Mouse (Mus musculus): Measurements from ENCODE around the gene Fam163a. TPM values are rescaled to one million over a fixed set of nuclear protein-coding genes. Genes with fewer than 3 reads are reported as not detected.

The Fam163a gene
- total RNA-seq, 2 experiments from 2014 or later = 9.3 to 9.6 TPM

DNA sequence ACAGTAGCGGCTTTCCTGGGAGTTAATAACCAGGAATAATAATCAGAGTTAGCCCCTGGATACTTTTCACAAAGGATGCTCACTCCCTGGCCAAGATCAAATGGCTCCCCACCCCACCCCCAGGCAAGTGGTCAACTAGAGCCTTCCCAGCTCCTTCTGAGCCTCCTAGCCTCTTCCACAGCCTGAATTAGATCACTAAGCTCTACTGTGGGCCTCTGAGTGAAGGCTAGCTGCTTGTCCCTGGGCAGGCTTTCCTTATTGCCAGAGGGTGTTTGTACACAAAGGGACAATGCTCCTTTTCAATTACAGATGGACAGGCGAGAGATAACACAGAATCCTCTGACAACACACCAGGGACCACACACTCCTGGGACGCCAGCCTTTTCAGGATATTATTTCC is 2.2 kb downstream of the Fam163a start:
- no peak for DNase-seq

DNA sequence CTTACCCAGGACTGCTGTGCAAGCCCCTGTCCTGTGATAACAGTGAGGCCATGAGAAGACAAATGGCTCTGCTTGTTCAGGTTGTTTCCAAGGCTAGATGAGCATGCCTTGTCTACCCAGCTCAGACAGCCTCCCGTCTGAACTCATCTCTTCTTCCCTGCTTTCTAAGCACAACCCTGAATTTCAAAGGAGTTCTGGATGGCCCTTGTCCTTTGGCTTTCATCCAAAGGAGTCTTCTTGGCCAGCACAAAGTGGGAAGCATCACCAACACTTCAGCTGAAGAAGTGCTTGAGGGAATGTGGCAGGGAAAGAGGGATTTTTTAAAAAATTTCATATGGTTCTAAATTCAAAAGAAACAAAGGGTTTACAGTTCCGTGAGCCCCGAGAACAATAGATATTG is 3.8 kb downstream of the Fam163a start:
- DNase-seq = no peak

DNA sequence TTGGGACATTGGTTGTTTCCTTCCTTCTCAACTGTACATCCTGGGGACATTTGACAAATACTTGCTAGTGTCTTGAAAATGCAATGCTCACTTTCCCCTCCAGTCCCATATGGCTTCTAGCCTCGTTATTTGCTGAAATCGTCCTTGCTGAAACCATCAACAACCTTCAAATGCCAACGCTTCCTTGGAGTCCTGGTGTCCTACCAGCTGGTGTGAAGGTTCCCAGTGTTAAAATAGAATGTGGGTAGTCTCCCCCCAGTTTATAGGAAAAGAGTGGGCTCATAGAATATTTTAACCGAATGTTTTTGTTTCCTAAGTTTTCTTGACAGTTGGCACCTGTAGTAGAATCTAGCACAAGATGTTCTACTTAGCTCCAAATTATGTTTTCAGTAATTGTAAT is 7.2 kb downstream of the Fam163a start:
- DNase-seq = no peak

DNA sequence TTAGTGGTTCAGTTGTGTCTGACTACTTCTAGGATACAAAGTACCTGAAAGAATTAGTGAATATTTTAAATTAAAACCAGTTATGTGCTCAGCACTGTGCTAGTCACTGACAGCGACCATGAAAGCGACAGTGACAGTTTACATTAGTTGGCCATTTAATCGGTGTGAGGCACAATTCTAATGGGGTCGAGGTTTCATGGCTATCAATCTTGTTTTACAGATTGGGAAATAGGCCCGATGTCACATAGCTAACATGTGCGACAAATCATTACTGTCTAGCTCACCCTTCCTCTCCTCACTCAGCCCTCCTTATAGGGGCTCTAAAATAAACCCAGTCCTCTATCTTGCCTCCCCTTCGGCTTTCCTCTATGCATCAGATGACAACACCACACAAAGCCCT is 11.5 kb downstream of the Fam163a start:
- DNase-seq = no peak

DNA sequence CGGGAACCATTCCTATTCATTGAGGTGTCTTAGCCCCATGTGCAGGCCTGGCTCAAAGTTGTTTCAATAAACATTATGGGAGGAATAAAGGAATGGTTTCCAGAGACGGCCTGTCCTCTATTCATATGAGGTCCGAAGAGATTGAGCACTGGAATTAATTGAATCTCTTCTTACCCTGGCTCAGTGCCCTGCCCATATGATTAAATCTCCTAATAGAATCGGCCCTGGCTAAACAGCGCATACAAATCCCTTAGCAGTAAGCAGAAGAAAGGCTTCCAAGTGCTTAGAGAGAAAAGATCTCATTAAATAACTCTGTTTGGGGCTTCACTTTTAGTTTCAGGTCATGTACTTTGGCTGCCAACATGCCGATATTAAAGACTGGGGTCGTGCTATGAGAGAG is 12.0 kb downstream of the Fam163a start:
- no peak for DNase-seq

DNA sequence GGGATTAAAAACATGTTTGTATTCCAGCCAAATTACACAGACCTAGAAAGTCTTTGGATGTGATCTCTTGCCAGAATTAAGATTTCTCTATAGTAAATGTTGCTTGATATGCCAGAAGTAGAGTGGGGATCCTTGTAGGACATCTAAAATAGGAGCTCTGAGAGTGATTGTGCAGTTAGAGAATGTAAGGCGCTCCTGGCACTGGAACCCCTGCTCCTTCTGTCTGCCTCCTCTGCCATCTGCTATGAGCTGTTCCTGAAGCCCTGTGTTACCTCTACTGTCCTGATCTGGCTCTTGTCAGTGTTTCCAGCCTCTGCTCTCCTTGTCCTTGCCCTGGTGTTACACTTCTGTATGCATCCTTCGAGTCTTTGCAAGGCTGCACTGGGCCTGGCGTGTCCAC is 18.2 kb downstream of the Fam163a start:
- no peak for DNase-seq

DNA sequence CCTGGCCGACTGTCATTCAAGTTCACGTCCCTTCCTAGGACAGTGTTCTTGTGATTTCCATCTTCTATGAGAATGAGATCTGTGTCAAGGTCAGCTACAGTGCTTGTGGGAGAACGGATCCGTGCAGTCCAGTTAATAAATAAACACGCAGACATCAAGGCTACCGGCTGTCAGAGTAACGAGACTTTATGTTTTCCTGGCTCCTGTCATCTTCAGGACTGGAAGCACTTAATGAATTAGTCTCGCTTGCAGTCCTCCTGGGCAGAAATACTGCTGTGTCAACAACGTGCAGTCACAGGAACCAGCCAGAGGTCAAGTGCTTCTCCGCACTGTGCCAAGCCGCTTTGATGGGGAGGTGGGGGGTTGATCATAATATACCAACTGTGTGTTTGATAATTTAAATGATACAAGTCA is 20.7 kb downstream of the Fam163a start:
- peak; percentile 53 to 62 for DNase-seq

DNA sequence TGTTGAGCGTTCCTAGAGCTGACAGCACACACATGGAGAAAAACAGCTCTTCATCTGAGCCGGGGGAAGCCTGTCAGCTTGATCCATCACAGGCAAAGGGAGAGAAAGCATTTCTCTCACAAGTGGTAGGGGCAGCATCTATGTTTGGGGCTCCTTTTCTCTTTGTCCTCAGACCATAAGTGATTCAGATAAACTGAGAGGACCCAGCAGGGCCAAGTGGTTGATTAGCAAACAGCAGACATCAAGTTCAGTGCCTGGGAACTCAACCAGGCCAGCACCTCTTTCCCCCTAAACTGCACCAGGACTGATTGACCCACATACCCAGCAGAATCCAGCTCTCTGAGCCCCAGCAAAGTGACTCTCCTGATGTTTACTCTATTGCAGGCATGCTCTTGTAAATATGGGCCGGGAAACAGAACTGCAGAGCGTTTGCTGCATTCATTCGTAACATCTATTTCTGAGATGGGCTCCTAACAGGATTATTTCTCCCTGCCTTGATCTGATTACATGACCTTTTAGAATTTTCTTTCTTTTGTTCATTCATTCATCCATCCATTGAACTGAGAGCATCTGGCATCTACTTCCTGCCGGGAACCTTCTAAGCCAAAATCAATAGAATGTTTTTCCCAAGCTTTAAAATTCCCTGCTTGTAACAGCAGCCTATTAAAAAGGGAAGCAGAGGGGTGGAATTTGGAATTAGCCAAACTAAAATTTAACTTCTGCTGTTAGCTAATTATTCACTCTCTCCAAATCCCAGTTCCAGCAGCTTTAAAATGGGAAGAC is 21.5 kb downstream of the Fam163a start:
- no peak for DNase-seq

DNA sequence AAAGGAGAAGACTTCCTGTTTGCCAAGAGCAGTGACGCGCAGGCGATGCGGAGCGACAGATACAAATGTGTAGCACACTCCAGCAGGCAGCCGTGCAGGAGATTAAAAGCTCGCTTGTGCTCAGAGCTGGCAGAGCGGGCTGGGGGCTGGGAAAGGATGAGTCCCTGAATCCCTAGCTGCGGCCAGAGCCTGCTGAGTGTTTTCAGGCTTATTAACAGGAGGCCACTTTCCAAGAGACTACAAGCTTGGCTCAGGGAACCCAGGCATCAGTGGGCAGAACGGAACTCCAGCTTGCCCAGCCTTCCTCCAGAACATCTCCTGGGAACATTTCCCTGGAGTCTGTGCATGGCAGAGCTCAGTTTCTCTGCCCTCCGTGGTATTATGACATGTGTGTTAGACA is 25.0 kb downstream of the Fam163a start:
- no peak for DNase-seq

DNA sequence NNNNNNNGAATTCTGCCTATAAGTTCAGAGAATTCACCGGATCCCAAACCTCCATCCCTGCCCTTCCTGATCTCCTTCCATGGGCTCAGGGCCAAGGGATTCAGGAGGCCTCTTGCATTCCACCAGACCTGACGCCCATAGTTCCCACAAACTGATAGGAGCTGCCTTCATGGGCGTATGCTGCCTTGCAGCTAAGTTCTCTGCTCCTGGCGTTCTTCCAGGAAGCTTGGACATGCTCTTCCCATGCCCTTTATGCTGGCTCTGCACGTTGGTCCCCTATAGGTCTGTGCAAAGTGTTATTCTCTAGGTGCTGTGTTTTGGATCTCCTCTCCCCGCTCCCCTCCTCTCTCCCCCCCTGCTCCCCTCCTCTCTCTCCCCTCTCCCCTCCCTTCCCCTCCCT is 36.1 kb downstream of the Fam163a start:
- DNase-seq = peak in 1 of 2 experiments; percentile 28

DNA sequence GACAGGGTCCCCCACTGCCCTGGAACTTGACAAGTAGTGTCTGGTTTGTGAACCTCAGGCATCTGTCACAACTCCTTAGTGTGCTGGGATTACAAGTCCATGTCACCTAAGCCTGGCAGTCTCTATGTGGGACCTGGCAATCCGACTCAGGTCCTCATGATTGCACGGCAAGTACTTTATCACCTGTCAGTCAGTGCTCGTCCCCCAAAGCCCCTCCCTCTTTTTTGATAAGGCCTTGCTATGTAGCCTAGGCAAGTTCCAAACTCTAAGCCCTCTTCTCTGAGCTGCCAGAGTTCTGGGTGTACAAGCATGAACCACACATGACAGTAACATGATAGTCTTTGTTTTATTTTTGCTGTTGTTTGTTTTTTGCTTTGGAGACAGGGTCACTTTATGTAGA is 88.1 kb downstream of the Fam163a start:
- DNase-seq = no peak

DNA sequence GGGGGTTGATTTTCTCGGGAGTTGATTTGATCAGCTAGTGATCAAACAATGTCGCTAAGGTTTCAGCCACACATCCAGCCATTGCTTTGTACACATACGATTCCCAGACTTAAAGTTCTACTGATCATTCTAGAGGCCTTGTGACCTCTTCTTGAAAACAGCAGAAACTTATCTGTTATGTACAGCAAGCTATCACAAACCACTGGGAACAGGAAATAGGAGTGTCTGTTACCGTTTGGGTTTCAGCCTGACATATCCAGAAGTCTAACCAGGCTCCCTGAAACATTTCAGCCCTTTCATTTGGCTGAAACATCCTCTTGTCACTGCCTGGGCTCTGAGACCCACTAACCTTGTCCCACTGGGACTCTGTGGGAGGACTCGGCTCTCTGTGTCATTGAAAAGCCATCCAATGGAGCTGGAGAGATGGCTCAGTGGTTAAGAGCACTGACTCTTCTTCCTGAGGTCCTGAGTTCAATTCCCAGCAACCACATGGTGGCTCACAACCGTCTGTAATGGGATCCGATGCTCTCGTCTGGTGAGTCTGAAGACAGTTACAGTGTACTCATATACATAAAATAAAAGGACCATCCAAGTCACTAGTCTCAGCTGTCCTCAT is 90.8 kb downstream of the Fam163a start:
- no peak for DNase-seq

DNA sequence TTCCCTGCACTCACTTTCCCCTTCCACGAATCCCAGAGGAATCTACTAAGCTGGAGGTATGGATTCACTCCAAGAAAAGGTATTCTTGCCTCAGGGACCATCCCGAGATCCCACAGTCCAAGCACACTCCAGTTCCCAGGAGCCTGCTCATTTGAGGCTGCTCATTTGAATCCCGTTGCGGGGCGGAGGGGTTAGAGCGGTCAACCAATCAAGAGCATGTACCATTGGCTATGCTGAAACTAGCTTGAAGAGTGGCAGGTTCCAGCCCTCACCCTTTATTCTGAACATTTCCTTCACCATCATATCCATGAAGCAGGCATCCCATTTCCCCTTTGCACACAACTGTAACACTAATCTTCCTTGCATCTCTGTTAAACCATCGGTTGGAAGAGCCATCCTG is 92.7 kb downstream of the Fam163a start:
- DNase-seq = no peak

DNA sequence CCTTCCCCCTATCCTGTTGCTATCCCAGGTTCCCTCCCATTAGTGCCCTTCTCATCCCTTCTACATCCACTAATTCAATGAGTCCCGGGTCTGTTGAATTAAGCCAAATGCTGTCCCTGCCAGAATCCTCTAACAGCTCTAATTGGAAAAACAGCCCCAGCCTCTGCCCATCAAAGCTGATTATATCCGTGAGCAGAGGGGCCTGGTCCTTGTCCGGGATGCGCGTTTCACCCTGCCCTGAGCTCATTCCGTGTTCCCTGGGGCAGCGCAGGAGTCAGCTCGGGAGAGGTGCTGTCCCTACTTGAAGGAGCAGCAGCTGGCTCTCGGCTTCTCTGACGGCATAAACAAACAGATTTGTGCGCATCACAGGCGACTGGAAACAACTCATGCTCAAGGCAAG is 93.1 kb downstream of the Fam163a start:
- DNase-seq = no peak

DNA sequence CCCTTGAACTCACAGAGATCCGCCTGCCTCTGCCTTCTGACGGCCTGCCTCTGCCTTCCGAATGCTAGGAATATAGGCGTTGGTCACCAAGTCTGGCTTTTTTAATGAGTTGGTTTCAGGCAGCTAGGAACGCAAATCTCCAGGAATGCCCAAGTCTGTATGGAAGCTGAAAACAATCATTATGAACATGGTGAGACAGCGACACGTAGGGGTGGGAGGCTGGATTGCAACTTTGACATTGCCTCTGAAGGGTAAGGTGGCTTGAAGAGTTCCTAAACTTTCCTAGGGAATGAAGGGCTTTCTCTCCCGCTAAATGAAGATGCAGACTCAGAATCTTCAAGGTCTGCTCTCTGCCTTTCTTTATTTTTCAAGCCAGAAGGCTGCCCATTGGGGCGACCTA is 93.7 kb downstream of the Fam163a start:
- DNase-seq = no peak

DNA sequence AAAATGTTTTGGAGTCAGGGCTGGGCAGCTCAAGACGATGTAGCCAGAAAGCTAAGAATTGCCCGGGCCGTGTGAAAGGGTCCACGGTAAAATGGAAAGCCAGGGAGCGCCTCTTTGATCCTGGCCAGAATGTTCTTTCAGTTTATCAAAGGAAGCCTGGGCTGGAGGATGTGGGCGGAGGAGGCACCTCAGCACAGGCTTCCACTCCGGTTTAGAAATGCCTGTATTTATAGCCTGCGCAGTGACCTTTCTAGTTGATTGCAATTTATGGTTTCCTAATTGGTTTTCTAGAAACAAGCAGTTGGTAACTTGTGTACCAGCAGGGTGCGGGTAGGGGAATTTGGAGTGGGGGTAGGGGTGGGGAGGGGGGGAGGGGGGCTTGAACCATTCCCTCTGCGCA is 96.4 kb downstream of the Fam163a start:
- no peak for DNase-seq

DNA sequence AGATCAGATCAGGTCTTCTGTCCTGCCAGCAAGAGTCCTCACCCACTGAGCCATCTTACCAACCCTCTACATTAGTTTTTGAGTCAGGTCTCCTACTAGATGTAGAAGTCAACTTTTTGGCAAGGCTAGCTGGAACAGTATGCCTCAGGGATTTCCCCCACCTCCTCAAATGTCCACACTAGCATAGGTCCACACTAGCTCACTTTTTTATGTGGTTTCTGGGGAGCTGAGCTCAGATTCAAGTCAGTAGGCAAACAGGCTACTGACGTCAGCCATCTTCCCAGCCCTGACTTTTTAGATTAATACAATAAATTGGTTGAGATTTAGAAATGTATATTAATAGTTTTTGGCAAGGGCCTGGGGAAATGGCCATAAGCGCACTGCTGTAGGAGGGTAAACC is 97.4 kb downstream of the Fam163a start:
- no peak for DNase-seq

DNA sequence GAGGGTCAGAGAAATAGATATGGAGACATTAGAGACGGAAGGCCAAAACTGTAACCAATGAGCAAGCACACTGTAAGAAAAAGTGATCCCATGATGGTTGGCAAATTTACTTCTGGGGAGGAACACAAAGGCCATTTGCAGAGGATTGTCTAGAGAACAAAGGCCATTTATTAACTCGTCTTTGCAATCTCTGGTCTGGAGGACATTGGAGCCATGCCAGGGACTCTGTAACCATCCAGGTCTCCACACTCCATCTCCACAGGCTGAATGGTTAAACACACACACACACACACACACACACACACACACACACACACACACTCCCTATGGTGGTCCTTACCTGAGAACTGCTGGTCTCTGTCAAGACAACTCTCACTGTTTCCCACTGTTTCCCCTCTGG is 99.4 kb downstream of the Fam163a start:
- DNase-seq = no peak

DNA sequence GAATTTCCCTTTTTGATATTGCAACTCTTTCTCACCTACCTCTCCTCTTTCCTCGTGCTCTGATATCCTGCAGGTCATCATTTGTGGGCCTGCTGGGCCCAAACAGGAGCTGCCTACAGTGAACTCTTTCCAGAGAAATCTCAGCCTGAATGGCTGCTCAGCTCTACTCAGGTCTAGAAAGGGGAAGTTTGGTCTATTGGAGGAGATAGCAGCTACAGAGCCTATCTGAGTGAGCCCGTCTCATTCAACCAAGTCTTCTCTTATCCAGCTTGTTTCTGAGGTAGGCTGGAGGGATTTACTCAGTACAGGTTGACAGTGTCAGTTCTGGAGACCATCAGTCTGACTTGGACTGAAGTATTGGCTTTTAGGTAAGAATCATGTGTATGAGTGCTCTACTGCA is 101.1 kb downstream of the Fam163a start:
- DNase-seq = no peak

DNA sequence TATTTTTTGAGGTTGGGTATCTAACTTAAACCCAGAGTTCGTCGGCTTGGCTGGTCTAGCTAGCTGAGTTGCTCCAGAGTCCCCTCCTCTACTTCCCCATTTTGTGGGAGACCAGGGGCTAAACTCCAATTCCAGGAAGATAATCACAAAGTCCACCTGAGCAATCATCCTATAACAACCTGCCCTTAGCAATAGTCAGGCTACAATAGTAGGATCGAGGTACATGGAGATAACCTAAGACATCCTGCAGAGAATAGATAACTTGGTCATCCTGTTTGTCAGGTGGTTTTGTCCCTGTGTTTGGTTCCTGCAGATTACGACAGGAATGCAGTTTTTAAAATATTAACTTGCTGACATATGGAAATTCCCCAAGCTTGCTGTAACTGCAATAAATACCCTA is 113.0 kb downstream of the Fam163a start:
- DNase-seq = no peak

DNA sequence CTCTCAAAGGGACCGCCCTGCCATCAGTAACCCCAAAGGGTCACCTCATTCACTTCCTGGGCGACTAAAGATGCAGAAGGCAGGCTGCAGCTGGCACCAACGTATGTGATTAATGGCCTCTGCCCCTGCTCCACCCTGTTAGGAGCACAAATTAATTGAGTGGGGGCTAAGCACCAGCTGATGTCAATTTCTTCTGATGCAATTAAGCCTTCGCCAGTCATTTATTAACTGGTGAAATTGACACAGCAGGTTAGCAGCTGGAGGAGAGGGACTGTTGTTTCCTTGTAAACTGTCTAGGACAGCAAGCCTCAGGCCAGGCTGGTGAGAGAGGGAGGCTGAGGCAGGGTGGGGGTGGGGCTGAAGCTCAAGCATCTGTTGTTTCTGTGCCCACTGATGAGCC is 114.8 kb downstream of the Fam163a start:
- no peak for DNase-seq

DNA sequence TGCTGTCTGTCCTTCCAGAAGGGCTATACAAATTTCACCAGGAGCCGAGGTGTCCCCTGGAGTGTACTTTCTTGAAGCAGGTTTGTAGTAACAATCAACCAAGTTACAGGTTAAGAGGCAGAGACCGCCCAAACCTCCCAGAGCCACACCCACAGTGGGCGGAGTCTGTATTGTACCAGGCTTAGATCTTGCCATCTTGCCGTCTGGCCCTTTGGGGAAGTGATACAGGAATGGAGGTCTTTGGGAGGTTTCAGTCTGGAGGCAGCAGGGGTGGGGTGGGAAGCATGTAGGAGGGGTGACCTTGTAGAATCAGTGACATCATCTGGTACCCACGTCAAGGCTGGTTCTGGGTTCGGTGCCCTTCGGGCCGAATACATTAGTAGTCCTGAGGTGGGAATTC is 115.3 kb downstream of the Fam163a start:
- DNase-seq = no peak

DNA sequence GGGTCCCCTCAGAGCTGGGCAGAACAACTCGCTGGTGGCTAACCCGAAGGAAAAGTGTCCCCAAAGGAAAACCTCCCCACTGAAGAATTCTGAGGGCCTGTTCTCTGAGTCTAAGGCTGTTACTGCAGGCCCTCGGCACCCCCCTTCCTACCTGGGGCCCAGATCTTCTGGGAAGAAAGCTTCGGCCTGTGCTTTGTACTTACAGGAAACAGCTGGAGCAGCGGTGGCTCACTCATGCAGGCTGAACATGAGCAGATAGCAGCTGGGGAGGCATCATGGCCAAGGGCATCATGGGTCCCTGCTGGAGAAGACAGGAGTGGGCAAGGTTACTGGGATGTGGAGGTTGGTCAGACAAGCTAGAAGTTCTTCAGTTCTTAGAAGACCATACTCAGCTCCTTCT is 117.2 kb downstream of the Fam163a start:
- DNase-seq = no peak

DNA sequence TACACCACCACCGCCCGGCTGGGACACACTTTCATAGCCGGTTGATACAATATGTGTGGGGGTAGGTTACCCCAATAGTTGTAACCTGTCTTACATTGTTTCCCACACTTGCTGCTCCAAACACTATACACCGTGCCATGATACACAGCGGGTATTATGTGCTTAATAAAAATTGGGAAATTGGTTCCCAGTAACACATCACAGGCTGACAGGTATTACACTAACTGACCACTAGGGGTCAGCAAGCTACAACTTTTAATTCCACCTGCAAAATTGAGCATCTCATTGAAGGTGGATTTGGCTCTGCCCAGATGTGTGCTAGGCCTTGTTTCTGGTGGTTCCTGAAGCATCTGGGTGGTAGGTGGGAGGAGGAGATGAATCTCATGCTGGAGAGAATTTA is 119.1 kb downstream of the Fam163a start:
- DNase-seq = no peak

Data from adrenal gland, postnatal 36 days (tissue).